Comparison of ENCODE assay signal across 8 mouse cellular contexts in the genomic region with DNA sequence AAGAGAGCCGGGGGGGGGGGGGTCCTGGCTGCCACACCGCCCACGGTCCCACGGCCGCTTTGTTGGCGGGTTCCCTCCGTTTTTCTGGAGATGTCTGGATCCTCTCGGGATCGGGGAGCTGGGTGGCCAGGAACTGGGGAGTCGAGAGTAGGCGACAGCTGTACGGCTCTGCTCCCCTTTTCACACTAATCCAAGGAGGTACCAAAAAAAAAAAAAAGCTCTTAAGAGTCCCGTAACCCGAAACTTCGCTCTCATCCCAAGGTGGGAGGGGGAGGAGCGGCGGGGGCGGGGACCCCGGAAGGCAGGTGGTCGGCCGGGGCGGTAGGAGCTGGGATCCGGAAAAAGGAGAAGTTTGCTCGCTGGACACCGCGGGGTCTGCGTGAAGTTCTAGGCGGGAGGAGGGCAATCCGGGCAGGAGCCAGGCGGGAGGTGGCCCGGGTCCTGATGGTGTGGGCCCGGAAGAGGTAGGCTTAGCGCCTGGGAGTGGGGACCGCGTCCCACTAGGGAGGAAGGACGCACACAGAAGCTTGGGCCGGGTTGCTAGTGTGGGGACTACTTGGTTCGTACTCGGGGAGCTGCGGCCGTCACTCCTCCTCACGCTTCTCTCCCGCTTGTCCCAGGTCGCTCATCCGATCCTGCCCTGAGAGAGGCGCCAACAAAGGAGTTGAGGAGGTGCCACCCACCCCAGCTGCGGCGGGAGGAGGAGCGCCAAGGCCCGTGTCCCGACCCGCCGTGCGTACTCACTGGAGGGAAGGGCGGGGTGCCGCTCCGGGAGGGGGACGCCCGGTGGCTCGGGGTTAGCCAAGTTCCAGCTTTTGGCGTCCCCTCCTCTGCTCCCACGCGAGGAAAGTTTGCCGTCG. TPM values are rescaled to one million over a fixed set of nuclear protein-coding genes. Genes with fewer than 3 reads are reported as not detected.
DNase-seq lines count a peak whose midpoint lies in the region; ATAC-seq lines count a peak whose summit lies in the region.

No protein-coding gene starts in this region.

- 0 out of 2 replicates have a peak, but pooled peaks cover 3% of the 10 kb centered on the region for H3K27me3 ChIP-seq in intestine, embryonic 14.5 days (replicated peaks; ENCODE audit: control insufficient read depth, insufficient read depth, low read length)
- H3K27me3 ChIP-seq in liver, embryonic 15.5 days, result peaks cover 57% of the 10 kb centered on the region
- 0 out of 2 replicates have a peak, but pooled peaks cover 5% of the 10 kb centered on the region for H3K27me3 ChIP-seq in neural tube, embryonic 12.5 days (replicated peaks)

- under 1% methylated on average over 58 of the region's 65 CpGs for WGBS in intestine, embryonic 14.5 days
- WGBS in liver, embryonic 15.5 days (ENCODE audit: insufficient replicate concordance), result under 1% methylated on average over 64 of the region's 65 CpGs
- under 1% methylated on average over 65 of the region's 65 CpGs for WGBS in neural tube, embryonic 12.5 days

- H3K27ac ChIP-seq in intestine, embryonic 14.5 days (ENCODE audit: low read depth), result peak overlapping the region; percentile 80; the same call in 1 of the 2 replicates
- no peak overlapping the region for H3K27ac ChIP-seq in liver, embryonic 15.5 days (replicated peaks)
- peak overlapping the region; percentile 15; the same call in 1 of the 2 replicates for H3K27ac ChIP-seq in neural tube, embryonic 12.5 days

- H3K9me3 ChIP-seq in intestine, embryonic 14.5 days (ENCODE audit: control insufficient read depth, low read length), result no peaks in the 10 kb centered on the region
- H3K9me3 ChIP-seq in liver, embryonic 15.5 days (replicated peaks), result no peaks in the 10 kb centered on the region
- H3K9me3 ChIP-seq in neural tube, embryonic 12.5 days, result no peaks in the 10 kb centered on the region

- ATAC-seq in common myeloid progenitor, adult 5-6 weeks (replicated peaks; ENCODE audit: low read depth, poor library complexity, severe bottlenecking), result peak; percentile 57
- ATAC-seq in intestine, embryonic 14.5 days (replicated peaks; ENCODE audit: low FRiP score, low TSS enrichment, low read depth), result peak; percentile 73
- ATAC-seq in liver, embryonic 15.5 days (ENCODE audit: insufficient read depth), result peak; percentile 28; the same call in 1 of the 2 replicates
- peak; percentile 76 for ATAC-seq in neural tube, embryonic 12.5 days (ENCODE audit: low FRiP score, low read depth)

- peaks cover 10% of the 10 kb centered on the region for H3K4me1 ChIP-seq in intestine, embryonic 14.5 days (replicated peaks; ENCODE audit: control insufficient read depth, insufficient read depth, low read length)
- 0 out of 2 replicates have a peak, but pooled peaks cover 4% of the 10 kb centered on the region for H3K4me1 ChIP-seq in liver, embryonic 15.5 days (replicated peaks)
- peaks cover 13% of the 10 kb centered on the region for H3K4me1 ChIP-seq in neural tube, embryonic 12.5 days

- H3K4me2 ChIP-seq in intestine, embryonic 14.5 days (ENCODE audit: low read length), result peak overlapping the region; percentile 93
- peak overlapping the region; percentile 71 for H3K4me2 ChIP-seq in liver, embryonic 15.5 days
- H3K4me2 ChIP-seq in neural tube, embryonic 12.5 days (replicated peaks), result peak overlapping the region; percentile 96

- H3K9ac ChIP-seq in intestine, embryonic 14.5 days (ENCODE audit: low read length), result peak overlapping the region; percentile 59
- H3K9ac ChIP-seq in liver, embryonic 15.5 days, result no peak overlapping the region
- peak overlapping the region; percentile 76 for H3K9ac ChIP-seq in neural tube, embryonic 12.5 days

- peak overlapping the region; percentile 56 for H3K4me3 ChIP-seq in intestine, embryonic 14.5 days (ENCODE audit: low read depth, low read length)
- peak overlapping the region; percentile 48 for H3K4me3 ChIP-seq in liver, embryonic 15.5 days (replicated peaks)
- peak overlapping the region; percentile 71 for H3K4me3 ChIP-seq in neural tube, embryonic 12.5 days

- peak; percentile 25 for DNase-seq in right cerebral cortex, postnatal 14 days
- DNase-seq in right cerebral cortex, adult 18-20 months, result no peak
- peak; percentile 31 to 43 for DNase-seq in gastrocnemius, postnatal 4 days (ENCODE audit: low spot score in 2 of 2)
- peak; percentile 89 for DNase-seq in intestine, embryonic 14.5 days (ENCODE audit: low spot score)
- no peak for DNase-seq in MN1 (ENCODE audit: low spot score)

- peaks cover 9% of the 10 kb centered on the region for H3K36me3 ChIP-seq in intestine, embryonic 14.5 days (ENCODE audit: control insufficient read depth, insufficient read depth, low read length)
- no peaks in the 10 kb centered on the region for H3K36me3 ChIP-seq in liver, embryonic 15.5 days (replicated peaks)
- H3K36me3 ChIP-seq in neural tube, embryonic 12.5 days, result no peaks in the 10 kb centered on the region

RNA-seq across cellular contexts. Expression of a gene that starts 1.1 kb away (rescaled TPM):
- not detected in 2 replicates for total RNA-seq in common myeloid progenitor, adult 5-6 weeks (2017)
- total RNA-seq in gastrocnemius, postnatal 4 days (2021), result 1 to 10 TPM; 7.0 to 7.1 TPM
- polyA plus RNA-seq in intestine, embryonic 14.5 days (2014; fragmentation: Nextera tagmentation; extraction: Ambion mirVana), result 13.8 and 15.1 TPM in 2 replicates
- 0.21 and 0.30 TPM in 2 replicates for polyA plus RNA-seq in liver, embryonic 15.5 days (2015; fragmentation: Nextera tagmentation; extraction: Ambion mirVana)
- 25.0 and 32.4 TPM in 2 replicates for polyA plus RNA-seq in neural tube, embryonic 12.5 days (2016; fragmentation: Nextera tagmentation; extraction: Ambion mirVana)

Comparison
In these comparisons a context has a peak if more than half of its experiments do, and no peak if none do; other contexts are left out.
1. DNase-seq: peak in right cerebral cortex, postnatal 14 days (single experiment), gastrocnemius, postnatal 4 days (2 of 2) and intestine, embryonic 14.5 days (single experiment); none in right cerebral cortex, adult 18-20 months (single experiment) and MN1 (single experiment).
2. RNA of a gene that starts 1.1 kb away (polyA plus RNA-seq): 25.0 to 32.4 TPM in neural tube, embryonic 12.5 days and 13.8 to 15.1 TPM in intestine, embryonic 14.5 days; 0.21 to 0.30 TPM in liver, embryonic 15.5 days; every median in the first group is over 10 times any median in the second.
3. Peak in every context shown above with its lines, with median percentiles within 50 percentile points of each other: ATAC-seq, H3K4me2 ChIP-seq and H3K4me3 ChIP-seq.